Mouse (Mus musculus): Measurements from ENCODE around the gene Lrrfip1. TPM values are rescaled to one million over a fixed set of nuclear protein-coding genes. Genes with fewer than 3 reads are reported as not detected.

Gene Lrrfip1
- polyA plus RNA-seq, 2 experiments = 9.4 to 12.5 TPM

GRCm38 (mm10) chr1:91112171-91112570 is 113.6 kb downstream of the Lrrfip1 start:
- WGBS (ENCODE audit: insufficient replicate concordance) = 80% methylated on average over 14 of the region's 14 CpGs
- H3K4me1 ChIP-seq (replicated peaks; ENCODE audit: control insufficient read depth in 2 of 2, insufficient read depth in 2 of 2, low read length in 1 of 2) = no peaks in the 10 kb centered on the region
- H3K4me3 ChIP-seq (ENCODE audit: insufficient read depth in 1 of 2, low read depth in 2 of 2, low read length in 2 of 2) = no peak overlapping the region
- H3K27me3 ChIP-seq (ENCODE audit: control insufficient read depth, insufficient read depth, low read length) = no peaks in the 10 kb centered on the region
- DNase-seq (ENCODE audit: low read depth in 3 of 3, low spot score in 3 of 3) (no peak), ATAC-seq (ENCODE audit: insufficient read depth) (no peak)
- no peak overlapping the region for H3K9ac ChIP-seq (replicated peaks)
- TF ChIP-seq CTCF (IDR thresholded peaks at IDR 0.05; ENCODE audit: low read depth) (no peak), EP300 (IDR thresholded peaks at IDR 0.05; ENCODE audit: low read depth) (no peak)
- H3K36me3 ChIP-seq (replicated peaks; ENCODE audit: control insufficient read depth, insufficient read depth, low read depth) = no peaks in the 10 kb centered on the region; the same call in 1 of the 2 replicates
- H3K9me3 ChIP-seq (ENCODE audit: control insufficient read depth, low read length) = no peaks in the 10 kb centered on the region
- no peak overlapping the region for H3K4me2 ChIP-seq (ENCODE audit: low read depth)
- H3K27ac ChIP-seq = no peak overlapping the region

GRCm38 (mm10) chr1:91112606-91113005 is 114.1 kb downstream of the Lrrfip1 start:
- Histone ChIP-seq H3K27me3 (ENCODE audit: control insufficient read depth, insufficient read depth, low read length) (no peaks in the 10 kb centered on the region), H3K4me3 (ENCODE audit: insufficient read depth in 1 of 2, low read depth in 2 of 2, low read length in 2 of 2) (no peak overlapping the region), H3K9ac (replicated peaks) (no peak overlapping the region), H3K4me2 (ENCODE audit: low read depth) (no peak overlapping the region), H3K4me1 (replicated peaks; ENCODE audit: control insufficient read depth in 2 of 2, insufficient read depth in 2 of 2, low read length in 1 of 2) (no peaks in the 10 kb centered on the region), H3K36me3 (replicated peaks; ENCODE audit: control insufficient read depth, insufficient read depth, low read depth) (no peaks in the 10 kb centered on the region; the same call in 1 of the 2 replicates), H3K27ac (no peak overlapping the region), H3K9me3 (ENCODE audit: control insufficient read depth, low read length) (no peaks in the 10 kb centered on the region)
- WGBS (ENCODE audit: insufficient replicate concordance) = 71% methylated on average over 4 of the region's 4 CpGs
- DNase-seq (ENCODE audit: low read depth in 3 of 3, low spot score in 3 of 3) (no peak), ATAC-seq (ENCODE audit: insufficient read depth) (no peak)
- no peak for TF ChIP-seq CTCF (IDR thresholded peaks at IDR 0.05; ENCODE audit: low read depth)
- TF ChIP-seq EP300 (IDR thresholded peaks at IDR 0.05; ENCODE audit: low read depth) = no peak

GRCm38 (mm10) chr1:91122121-91122520 is 123.6 kb downstream of the Lrrfip1 start:
- H3K4me3 ChIP-seq (ENCODE audit: insufficient read depth in 1 of 2, low read depth in 2 of 2, low read length in 2 of 2) = no peak overlapping the region
- no peak overlapping the region for H3K9ac ChIP-seq (replicated peaks)
- WGBS (ENCODE audit: insufficient replicate concordance) = 74% methylated on average over 11 of the region's 11 CpGs
- no peaks in the 10 kb centered on the region for H3K9me3 ChIP-seq (ENCODE audit: control insufficient read depth, low read length)
- H3K27me3 ChIP-seq (ENCODE audit: control insufficient read depth, insufficient read depth, low read length) = no peaks in the 10 kb centered on the region
- H3K27ac ChIP-seq = no peak overlapping the region
- H3K4me1 ChIP-seq (replicated peaks; ENCODE audit: control insufficient read depth in 2 of 2, insufficient read depth in 2 of 2, low read length in 1 of 2) = no peaks in the 10 kb centered on the region
- TF ChIP-seq CTCF (IDR thresholded peaks at IDR 0.05; ENCODE audit: low read depth) (no peak), EP300 (IDR thresholded peaks at IDR 0.05; ENCODE audit: low read depth) (no peak)
- ATAC-seq (ENCODE audit: insufficient read depth) (no peak), DNase-seq (ENCODE audit: low read depth in 3 of 3, low spot score in 3 of 3) (no peak)
- no peaks in the 10 kb centered on the region for H3K36me3 ChIP-seq (replicated peaks; ENCODE audit: control insufficient read depth, insufficient read depth, low read depth)
- no peak overlapping the region for H3K4me2 ChIP-seq (ENCODE audit: low read depth)

- H3K27me3 ChIP-seq (ENCODE audit: control insufficient read depth, insufficient read depth, low read length) = no peaks in the 10 kb centered on the region
- WGBS (ENCODE audit: insufficient replicate concordance) = 61% methylated on average over 5 of the region's 5 CpGs
- ATAC-seq (ENCODE audit: insufficient read depth) (no peak), DNase-seq (ENCODE audit: low read depth in 3 of 3, low spot score in 3 of 3) (no peak)
- no peak overlapping the region for H3K9ac ChIP-seq (replicated peaks)
- H3K27ac ChIP-seq = no peak overlapping the region
- H3K4me1 ChIP-seq (replicated peaks; ENCODE audit: control insufficient read depth in 2 of 2, insufficient read depth in 2 of 2, low read length in 1 of 2) = no peaks in the 10 kb centered on the region
- TF ChIP-seq CTCF (IDR thresholded peaks at IDR 0.05; ENCODE audit: low read depth) = no peak
- TF ChIP-seq EP300 (IDR thresholded peaks at IDR 0.05; ENCODE audit: low read depth) = no peak
- no peak overlapping the region for H3K4me2 ChIP-seq (ENCODE audit: low read depth)
- H3K9me3 ChIP-seq (ENCODE audit: control insufficient read depth, low read length) = no peaks in the 10 kb centered on the region
- no peak overlapping the region for H3K4me3 ChIP-seq (ENCODE audit: insufficient read depth in 1 of 2, low read depth in 2 of 2, low read length in 2 of 2)
- no peaks in the 10 kb centered on the region for H3K36me3 ChIP-seq (replicated peaks; ENCODE audit: control insufficient read depth, insufficient read depth, low read depth)
Observed at GRCm38 (mm10) chr1:91123004-91123403, 124.5 kb downstream of the Lrrfip1 start.

GRCm38 (mm10) chr1:91123466-91123865 is 124.9 kb downstream of the Lrrfip1 start:
- Histone ChIP-seq H3K27ac (no peak overlapping the region), H3K27me3 (ENCODE audit: control insufficient read depth, insufficient read depth, low read length) (no peaks in the 10 kb centered on the region), H3K9ac (replicated peaks) (no peak overlapping the region), H3K4me1 (replicated peaks; ENCODE audit: control insufficient read depth in 2 of 2, insufficient read depth in 2 of 2, low read length in 1 of 2) (no peaks in the 10 kb centered on the region), H3K4me3 (ENCODE audit: insufficient read depth in 1 of 2, low read depth in 2 of 2, low read length in 2 of 2) (no peak overlapping the region), H3K9me3 (ENCODE audit: control insufficient read depth, low read length) (no peaks in the 10 kb centered on the region), H3K36me3 (replicated peaks; ENCODE audit: control insufficient read depth, insufficient read depth, low read depth) (no peaks in the 10 kb centered on the region), H3K4me2 (ENCODE audit: low read depth) (no peak overlapping the region)
- WGBS (ENCODE audit: insufficient replicate concordance) = 51% methylated on average over 3 of the region's 3 CpGs
- ATAC-seq (ENCODE audit: insufficient read depth) = no peak
- DNase-seq (ENCODE audit: low read depth in 3 of 3, low spot score in 3 of 3) = no peak
- TF ChIP-seq CTCF (IDR thresholded peaks at IDR 0.05; ENCODE audit: low read depth) (no peak), EP300 (IDR thresholded peaks at IDR 0.05; ENCODE audit: low read depth) (no peak)

Data from liver, embryonic 14.5 days (tissue).